Mouse (Mus musculus) cerebellum, adult 2 months (tissue): ENCODE measurements around the gene Gm10226.

Source experiments
- CTCF ChIP-seq: fragments of 200-500 bp; IDR thresholded peaks from 2 replicates; pipeline ENCODE4 v1.5.1; 2011; ENCODE audit warnings: low read depth, mild to moderate bottlenecking, control low read depth, low read length, moderate library complexity, borderline replicate concordance; ENCODE audit not compliant: insufficient read depth
- POLR2A ChIP-seq: fragments of 200-500 bp; IDR thresholded peaks from 2 replicates; pipeline ENCODE4 v1.6.1; 2011; ENCODE audit warnings: low read length, control low read depth, borderline replicate concordance; ENCODE audit not compliant: insufficient read depth

GRCm38 (mm10) chr17:21648791-21649190, 42.9 kb upstream of the Gm10226 start:
- no peak for TF ChIP-seq CTCF
- no peak for TF ChIP-seq POLR2A
